ENCODE assay signal across 8 mouse cellular contexts in genomic region chr14:24253611-24254202, GRCm38 (mm10). TPM values are rescaled to one million over a fixed set of nuclear protein-coding genes. Genes with fewer than 3 reads are reported as not detected.
DNase-seq lines count a peak whose midpoint lies in the region; ATAC-seq and TF ChIP-seq lines count a peak whose summit lies in the region.

No protein-coding gene starts in this region.

- no peaks in the 10 kb centered on the region for H3K9me3 ChIP-seq in hindbrain, embryonic 15.5 days
- no peaks in the 10 kb centered on the region for H3K9me3 ChIP-seq in lung, postnatal 0 days (ENCODE audit: low read length)

- WGBS in hindbrain, embryonic 15.5 days, result 6% methylated on average over 8 of the region's 8 CpGs
- WGBS in lung, postnatal 0 days, result 8% methylated on average over 8 of the region's 8 CpGs

- H3K27me3 ChIP-seq in hindbrain, embryonic 15.5 days, result no peaks in the 10 kb centered on the region
- H3K27me3 ChIP-seq in lung, postnatal 0 days (replicated peaks; ENCODE audit: insufficient read depth, low read length), result no peaks in the 10 kb centered on the region

- peak; percentile 93 for DNase-seq in ES-CJ7 (ENCODE audit: low read depth, low spot score)
- peak; percentile 78 for DNase-seq in embryo, embryonic 11 days
- DNase-seq in lung, postnatal 0 days (ENCODE audit: low spot score), result peak; percentile 87
- DNase-seq in yolk sac, embryonic 10.5 days (ENCODE audit: low spot score), result peak; percentile 73
- no peak for DNase-seq in ovary, postnatal 14 days (ENCODE audit: low spot score)
- no peak for DNase-seq in right cerebral cortex, postnatal 14 days
- no peak for DNase-seq in cerebellum, adult 11 months

- no peaks in the 10 kb centered on the region for H3K36me3 ChIP-seq in hindbrain, embryonic 15.5 days
- H3K36me3 ChIP-seq in lung, postnatal 0 days (ENCODE audit: insufficient read depth, low read length), result no peaks in the 10 kb centered on the region

- TF ChIP-seq EP300 in lung, postnatal 0 days (IDR thresholded peaks at IDR 0.05), result no peak

- H3K4me1 ChIP-seq in hindbrain, embryonic 15.5 days (replicated peaks), result peaks cover 15% of the 10 kb centered on the region
- H3K4me1 ChIP-seq in lung, postnatal 0 days (ENCODE audit: insufficient read depth, low read depth, low read length), result peaks cover 12% of the 10 kb centered on the region; the same call in 1 of the 2 replicates

- no peak overlapping the region for H3K4me2 ChIP-seq in hindbrain, embryonic 15.5 days
- H3K4me2 ChIP-seq in lung, postnatal 0 days (replicated peaks; ENCODE audit: low read depth, low read length), result peak overlapping the region; percentile 17; the same call in 1 of the 2 replicates

- ATAC-seq in hindbrain, embryonic 15.5 days (ENCODE audit: low FRiP score, low read depth), result peak; percentile 77
- ATAC-seq in lung, postnatal 0 days, result peak; percentile 92

- H3K27ac ChIP-seq in hindbrain, embryonic 15.5 days (replicated peaks), result peak overlapping the region; percentile 54
- H3K27ac ChIP-seq in lung, postnatal 0 days (ENCODE audit: low read length), result no peak overlapping the region

- no peak overlapping the region for H3K9ac ChIP-seq in hindbrain, embryonic 15.5 days
- no peak overlapping the region for H3K9ac ChIP-seq in lung, postnatal 0 days (replicated peaks; ENCODE audit: low read depth)

- TF ChIP-seq CTCF in lung, postnatal 0 days (IDR thresholded peaks at IDR 0.05), result no peak

- H3K4me3 ChIP-seq in hindbrain, embryonic 15.5 days, result no peak overlapping the region
- H3K4me3 ChIP-seq in lung, postnatal 0 days (ENCODE audit: low read depth, low read length), result no peak overlapping the region

RNA-seq across cellular contexts. Expression of gene Dlg5, which starts 8.0 kb away (rescaled TPM):
- polyA plus RNA-seq in hindbrain, embryonic 15.5 days (2015; fragmentation: Nextera tagmentation; extraction: Ambion mirVana), result 20.0 and 20.6 TPM in 2 replicates
- polyA plus RNA-seq in lung, postnatal 0 days (2015; fragmentation: Nextera tagmentation; extraction: Ambion mirVana), result 5.7 and 6.0 TPM in 2 replicates

RNA-seq across cellular contexts. Expression of gene E330034G19Rik, which starts 39.3 kb away (rescaled TPM):
- polyA plus RNA-seq in hindbrain, embryonic 15.5 days (2015; fragmentation: Nextera tagmentation; extraction: Ambion mirVana), result 0.12 TPM in 1 of 2 replicates, not detected in the other
- not detected in 2 replicates for polyA plus RNA-seq in lung, postnatal 0 days (2015; fragmentation: Nextera tagmentation; extraction: Ambion mirVana)

Comparison
In these comparisons a context has a peak if more than half of its experiments do, and no peak if none do; other contexts are left out.
1. DNase-seq: peak in ES-CJ7 (single experiment), embryo, embryonic 11 days (single experiment), lung, postnatal 0 days (single experiment) and yolk sac, embryonic 10.5 days (single experiment); none in ovary, postnatal 14 days (single experiment), right cerebral cortex, postnatal 14 days (single experiment) and cerebellum, adult 11 months (single experiment).